Mouse (Mus musculus): ENCODE measurements around the gene Camta2.

Gene Camta2

DNA sequence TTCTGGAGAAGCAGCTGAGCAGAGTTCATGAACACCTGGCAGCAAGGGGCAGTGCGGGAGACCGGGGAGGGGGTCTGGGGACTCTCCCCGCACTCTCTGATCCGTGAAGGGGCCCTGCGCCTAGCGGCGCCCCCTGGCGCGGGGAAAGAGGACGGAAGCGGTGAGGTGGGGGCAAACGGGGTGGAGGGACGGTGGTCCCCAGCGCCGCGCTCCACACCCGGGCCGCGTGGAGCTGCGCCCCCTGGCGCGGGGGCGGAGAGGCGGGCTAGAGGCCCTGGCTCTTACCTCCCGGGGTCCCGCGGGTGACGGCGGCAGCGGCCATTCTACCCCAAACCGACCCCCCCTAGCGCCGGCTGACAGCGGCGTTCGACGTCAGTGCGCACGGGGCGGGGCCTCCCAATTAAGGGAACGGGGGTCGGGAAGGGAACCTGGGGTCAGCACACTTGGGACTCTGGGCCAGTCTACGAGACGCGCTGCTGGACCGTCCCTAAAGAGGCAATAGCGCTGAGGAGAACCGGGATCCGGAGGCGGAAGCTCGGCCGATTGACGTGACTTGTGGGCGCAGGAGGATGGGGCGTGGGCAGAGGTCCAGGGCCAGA is at the start of gene Camta2:
TSS of gene Camta2 (minus strand) at position 505 of the 599 bp plus-strand sequence.
- DNase-seq: peak; percentile 94

DNA sequence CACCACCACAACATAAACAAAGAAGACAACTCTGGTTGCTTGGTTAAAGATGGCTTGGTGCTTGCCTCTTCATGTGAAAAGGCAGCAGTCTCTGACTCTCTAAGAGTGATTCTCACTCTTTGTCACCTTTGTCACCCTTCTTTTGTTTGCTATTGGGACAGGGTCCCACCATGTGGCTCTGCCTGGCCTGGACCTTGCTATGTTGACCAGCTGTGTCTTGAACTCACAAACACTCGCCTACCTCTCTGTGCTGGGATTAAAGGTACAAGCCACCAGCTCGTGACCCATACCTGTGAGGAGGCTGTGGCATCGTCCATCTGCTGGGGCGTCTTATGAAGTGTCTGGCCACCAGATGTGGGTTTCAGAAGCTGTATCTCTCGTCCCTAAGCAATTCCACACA is 45.4 kb upstream of the Camta2 start:
- no peak for DNase-seq

DNA sequence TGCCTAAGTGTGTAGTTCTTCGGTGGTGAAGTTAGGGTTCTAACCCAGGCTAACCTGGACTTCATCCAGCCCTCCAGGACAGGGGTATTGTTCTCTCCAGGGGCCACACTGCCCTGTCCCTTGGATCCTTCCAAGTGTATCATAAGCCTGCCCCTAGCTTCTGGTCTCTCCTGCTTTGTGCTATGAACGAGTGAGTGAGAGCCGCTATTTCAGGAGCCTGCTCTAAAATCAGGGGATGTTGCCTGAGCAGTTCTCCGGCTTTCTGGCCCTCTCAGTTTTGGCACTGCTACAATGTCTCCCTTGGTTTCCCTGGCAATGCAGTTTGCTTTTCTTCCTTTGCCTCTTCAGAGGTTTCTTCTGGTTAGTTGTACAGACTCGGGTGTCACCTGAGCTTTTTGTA is 43.3 kb upstream of the Camta2 start:
- DNase-seq: no peak

DNA sequence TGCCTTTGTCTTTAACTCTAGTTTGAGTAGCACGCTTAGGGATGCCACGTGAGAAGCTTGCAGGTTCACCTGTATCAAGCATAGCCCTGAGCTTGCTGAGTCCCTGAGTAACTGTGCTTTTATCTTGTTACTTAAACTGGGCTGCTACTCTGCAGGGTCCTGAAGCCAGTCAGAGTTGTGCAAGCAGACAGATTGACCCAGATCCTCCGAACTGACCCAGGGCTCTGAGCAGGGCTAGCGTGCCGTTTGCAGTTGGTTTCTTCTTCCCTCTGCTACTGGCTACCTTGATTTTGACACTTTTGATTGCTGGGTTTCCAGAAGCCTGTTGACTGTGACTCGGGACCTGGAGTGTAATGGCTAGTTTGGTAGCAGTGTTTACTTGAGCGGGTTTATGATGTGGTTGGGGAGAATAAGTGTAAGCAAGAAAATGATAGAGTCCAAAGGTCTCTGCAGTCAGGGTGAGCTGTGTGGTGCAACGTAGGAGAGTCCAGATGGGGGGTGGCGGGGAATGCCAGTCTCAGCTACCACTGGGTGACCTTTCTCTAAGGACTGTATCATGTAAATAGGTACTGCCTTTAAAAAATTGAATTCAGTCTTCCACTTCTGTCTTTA is 42.6 kb upstream of the Camta2 start:
- DNase-seq: peak; percentile 55

DNA sequence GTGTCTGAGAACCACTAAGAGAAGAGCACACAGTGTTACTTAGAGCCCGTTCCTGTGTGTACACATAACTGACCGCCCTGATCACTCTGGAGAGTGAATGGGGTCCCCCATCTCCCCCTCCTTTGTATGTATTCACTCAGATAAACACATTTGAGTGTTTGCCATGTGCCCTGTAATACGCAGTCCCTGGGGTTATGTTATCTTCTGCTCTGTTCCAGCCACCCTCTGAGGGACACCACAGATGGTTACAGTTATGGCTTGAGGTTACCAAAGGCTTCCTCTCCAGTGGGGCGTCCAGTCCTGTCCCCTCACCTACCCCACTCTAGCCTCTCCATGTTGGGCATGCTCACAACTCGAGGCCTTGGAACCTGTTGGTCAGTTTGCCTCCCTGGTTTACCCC is 39.5 kb upstream of the Camta2 start:
- no peak for DNase-seq

DNA sequence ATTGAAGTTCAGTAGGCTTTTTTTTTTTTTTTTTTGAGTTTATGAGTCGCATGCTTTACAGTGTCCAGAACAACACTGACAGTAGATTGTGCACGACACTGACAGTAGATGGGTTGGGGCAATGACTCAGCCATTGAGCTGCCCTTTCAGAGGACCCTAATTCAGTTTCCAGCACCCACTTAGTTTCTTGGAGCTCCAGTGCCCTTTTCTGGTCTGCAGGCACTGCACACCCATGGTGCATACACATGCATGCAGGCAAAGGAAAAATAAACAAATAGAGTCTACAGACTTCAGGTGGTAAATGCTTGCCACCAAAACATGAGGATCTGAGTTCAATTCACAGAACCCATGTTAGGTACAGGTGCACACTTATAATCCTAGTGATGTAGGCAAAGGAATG is 38.7 kb upstream of the Camta2 start:
- no peak for DNase-seq

DNA sequence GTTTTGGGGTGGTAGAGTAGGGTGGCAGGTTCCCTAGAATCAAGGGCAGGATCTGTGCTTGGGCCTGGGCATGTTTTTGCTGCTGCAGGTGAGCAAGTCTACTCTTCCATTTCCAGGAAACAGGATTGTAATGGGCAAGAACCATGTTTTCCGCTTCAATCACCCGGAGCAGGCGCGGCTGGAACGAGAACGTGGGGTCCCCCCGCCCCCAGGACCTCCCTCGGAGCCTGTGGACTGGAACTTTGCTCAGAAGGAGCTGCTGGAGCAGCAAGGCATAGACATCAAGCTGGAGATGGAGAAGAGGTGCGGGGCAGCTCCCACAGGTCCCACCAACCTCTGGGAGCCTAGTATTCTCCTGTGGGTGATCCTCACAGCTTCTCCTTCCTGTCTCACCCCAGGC is 36.8 kb upstream of the Camta2 start:
- DNase-seq: peak; percentile 50

DNA sequence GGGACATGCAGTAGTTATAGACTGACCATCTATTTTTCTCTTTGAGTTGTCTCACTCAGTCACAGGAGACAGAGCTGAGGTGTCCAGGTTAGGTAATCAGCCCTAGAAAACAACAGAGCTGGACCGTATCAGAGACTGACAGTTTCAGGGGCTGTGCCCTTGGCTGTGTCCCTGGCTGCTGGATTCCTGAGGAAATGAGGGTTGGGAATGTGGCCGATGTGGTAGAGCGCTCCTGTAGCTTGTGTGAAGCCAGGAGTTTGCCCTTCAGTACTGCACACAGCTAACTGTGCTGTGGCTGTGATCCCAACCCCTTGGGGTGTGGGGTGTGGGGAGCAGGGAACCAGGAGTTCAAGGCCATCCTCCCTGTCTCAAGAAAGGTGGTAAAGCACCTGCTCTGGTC is 33.2 kb upstream of the Camta2 start:
- no peak for DNase-seq

DNA sequence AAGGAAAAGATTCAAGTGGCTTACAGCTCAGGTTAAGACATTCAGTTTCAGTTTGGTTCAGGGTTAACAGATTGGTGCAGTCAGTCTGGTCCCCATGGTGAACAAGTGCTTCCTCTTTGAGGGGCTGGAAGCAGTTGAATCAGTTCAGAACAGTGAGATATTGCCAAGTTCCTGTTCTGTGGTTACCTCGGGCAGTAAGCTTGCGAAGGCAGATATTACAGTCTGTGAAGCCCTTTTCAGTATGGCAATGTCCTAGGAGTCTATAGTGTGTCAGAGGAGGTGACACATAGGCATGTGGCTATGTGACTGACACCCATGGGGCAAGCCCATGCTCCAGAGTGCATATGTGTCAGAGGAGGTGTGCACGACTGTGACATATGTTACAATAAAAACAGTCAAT is 32.7 kb upstream of the Camta2 start:
- no peak for DNase-seq

DNA sequence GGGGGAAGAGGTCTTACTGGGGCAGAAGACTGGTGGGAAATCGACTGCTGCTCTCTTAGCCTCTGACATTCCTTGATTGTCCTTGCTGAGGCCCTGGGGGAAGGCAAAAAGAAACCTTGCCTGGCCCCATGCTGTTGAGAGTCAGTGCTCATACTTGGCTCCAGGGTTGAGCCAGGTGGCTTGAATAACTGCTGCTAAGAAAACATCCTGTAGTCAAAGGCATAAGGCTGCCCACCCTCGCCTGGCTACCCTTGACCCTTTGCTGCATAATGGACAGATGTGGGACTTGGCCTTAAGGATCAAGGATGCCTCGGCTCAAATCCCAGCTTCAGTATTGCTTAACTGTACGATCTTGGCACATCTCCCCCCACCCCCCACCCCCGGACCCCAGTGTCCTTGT is 30.6 kb upstream of the Camta2 start:
- DNase-seq: no peak

DNA sequence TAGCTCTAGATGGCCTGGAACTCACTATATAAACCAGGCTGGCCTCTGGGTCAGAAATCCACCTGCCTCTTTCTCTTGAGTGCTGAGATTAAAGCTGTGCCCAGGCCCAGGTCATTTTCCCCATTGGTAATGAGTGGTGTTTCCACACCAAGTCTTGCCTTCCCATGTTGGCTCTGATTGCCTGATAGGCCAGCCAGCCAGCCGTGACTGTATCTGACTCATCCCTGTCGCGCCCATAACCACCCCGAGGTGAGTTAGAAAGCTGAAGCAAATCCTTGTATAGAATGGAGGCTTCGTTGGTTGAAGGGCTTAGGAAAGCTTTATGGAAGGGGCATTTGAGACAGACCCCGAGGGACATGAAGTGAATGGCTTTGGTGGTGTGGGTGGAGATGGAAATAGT is 27.9 kb upstream of the Camta2 start:
- DNase-seq: no peak

DNA sequence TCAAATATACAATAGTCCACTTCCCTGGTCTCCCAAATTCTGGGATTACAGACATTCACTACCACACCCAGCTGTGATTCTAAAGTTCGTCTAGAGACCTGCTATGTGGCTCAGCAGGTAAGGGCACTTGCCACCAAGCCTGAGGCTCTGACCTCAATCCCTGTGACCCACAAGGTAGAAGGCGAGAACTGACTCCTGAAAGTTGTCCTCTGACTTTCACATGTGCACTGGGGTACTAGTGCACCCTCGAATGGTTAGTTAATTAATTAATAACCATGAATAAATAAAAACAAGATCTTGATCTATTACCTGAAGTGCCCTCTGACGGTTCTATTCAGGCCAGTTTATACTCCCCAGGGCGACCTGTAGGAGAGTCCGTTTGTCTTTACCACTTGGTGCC is 25.3 kb upstream of the Camta2 start:
- no peak for DNase-seq

DNA sequence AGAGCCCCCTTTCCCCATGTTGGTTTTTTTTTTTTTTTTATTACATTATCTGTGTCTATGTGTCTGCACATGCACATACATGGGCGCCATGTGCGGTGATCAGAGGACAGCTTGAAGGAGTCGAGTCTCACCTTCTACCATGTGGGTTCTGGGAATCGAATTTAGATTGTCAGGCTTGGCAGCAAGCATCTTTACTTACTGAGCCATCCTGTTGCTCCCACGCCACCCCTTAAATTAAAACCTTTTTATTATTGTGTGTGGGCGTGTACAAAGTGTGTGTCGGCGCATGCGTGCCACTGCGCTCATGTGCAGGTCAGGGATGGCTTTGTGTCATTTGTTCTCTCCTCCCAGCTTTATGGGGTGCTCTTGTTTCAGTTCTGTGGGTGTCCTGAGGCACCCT is 23.1 kb upstream of the Camta2 start:
- DNase-seq: no peak

DNA sequence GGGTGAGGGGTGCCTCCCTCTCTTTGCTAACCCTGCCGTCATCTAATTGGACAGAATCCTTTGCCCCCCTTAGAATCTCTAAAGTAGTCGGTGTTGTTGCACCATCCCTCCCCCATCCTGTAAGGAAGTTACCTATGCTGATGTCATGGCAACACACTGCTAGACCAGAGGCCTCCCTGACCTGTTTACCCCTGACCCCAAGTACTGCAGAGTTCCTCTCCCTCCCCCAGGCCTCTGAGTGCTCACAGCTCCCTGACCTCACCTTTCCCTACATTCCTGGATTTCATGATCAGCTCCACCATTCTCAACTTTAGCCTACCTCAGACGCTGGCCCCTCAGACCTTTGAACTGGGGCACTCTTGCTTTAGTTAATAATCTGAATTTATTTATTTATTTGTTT is 18.2 kb upstream of the Camta2 start:
- DNase-seq: no peak

DNA sequence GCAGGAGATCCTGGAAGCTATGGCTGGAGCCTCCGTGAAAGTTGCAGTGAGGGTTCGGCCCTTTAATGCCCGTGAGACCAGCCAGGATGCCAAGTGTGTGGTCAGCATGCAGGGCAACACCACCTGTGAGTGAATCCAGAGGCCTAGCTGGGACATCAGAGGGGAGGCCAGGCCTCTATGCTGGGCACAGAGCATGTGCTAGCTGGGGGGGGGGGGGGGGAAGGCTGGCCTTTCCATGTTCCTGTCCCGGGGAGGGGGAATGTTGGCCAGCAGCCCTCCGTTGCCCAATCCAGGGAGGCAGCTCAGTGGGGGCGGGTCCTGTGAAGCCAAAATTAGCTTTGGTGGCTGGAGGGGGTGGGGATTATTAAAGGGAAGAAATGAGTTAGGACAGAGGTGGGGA is 14.9 kb upstream of the Camta2 start:
- DNase-seq: no peak

DNA sequence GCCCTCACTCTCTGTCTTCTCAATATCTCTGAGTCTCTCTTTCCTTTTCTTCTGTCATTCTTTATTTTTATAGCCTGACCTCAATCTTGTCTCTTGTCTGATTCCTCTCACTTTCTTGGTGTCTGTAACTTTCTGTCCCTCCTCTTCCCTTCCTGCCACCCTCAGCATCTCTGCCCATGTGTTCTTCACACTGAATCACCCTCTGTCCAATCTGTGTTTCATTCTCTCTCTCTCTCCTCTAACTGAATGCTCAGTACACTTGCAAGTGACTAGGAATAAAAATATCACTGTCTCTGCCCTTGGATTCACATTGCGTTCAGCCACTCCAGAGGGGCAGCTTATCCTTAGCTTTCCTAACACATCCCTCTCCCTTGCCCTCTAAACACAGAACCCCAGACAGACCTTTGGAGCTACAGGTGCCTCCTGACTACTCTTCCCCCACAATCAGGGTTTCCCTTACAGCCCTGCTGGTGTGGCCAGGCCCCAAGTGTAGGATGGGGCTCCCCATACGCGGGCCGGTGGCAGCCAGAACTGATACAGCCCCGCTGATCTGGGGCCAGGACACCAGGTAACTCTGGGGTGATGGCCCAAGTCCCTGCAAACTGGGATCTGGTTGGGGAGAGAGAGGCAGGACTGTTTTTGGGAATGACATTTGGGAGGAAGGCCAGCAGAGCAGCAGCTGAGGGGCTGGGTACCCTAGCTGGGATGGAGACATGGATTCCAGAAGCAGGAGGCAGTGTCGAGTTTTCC is 14.3 kb upstream of the Camta2 start:
- no peak for DNase-seq

DNA sequence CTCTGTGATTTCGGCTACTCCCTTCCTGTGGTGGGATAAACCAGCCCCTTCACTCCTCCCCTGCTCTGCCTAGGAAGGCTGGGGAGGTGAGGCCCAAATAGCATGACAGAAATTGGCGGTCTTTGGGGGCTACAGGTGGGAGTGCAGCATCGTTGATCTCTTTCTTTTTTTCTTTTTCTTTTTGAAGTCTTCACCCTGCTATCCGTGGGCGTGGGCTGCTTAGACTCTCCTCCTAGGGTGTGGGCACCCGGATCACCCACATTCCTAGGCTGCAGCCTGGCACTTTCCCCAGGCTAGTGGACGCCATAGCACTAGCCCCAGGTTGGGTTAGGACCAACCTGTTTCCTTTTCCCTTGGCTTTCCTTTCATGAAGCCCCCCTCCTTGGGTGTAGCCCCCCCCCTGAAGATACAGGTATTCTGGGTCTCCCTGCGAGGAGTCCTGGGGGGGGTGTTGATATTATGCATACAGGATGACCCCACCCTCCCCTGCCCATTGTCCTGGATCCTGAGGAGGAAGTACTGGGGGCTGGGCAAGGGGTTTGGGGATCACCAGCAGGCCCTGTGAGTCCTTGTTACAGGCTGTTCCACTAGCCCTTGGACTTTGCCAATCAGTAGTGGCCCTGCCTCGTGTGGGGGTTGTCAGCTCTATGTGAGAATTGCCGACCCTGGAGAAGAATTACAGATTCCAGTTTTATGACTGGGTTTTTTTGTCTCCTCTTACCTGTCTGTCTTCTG is 13.5 kb upstream of the Camta2 start:
- DNase-seq: peak; percentile 37

DNA sequence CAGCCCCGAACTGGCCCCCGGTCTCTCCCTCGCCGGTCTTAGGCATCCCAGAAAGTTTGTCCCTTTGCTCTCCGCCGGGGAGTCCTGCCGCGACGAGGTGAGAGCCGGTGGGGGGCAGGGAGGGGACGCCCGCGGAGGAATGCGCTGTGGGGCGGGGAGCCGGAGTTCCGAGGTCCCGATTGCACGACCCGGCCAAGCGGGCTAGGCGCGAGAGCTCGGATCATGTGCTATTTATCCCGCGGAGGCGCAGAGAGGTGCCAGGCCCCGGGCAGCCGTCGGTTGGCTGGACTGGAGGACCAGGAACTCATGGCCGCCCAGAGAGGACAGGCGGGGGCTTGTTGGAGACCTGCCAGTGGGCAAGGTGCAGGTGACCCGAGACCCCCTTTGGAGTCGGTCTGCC is 12.7 kb upstream of the Camta2 start:
- DNase-seq: peak; percentile 87

DNA sequence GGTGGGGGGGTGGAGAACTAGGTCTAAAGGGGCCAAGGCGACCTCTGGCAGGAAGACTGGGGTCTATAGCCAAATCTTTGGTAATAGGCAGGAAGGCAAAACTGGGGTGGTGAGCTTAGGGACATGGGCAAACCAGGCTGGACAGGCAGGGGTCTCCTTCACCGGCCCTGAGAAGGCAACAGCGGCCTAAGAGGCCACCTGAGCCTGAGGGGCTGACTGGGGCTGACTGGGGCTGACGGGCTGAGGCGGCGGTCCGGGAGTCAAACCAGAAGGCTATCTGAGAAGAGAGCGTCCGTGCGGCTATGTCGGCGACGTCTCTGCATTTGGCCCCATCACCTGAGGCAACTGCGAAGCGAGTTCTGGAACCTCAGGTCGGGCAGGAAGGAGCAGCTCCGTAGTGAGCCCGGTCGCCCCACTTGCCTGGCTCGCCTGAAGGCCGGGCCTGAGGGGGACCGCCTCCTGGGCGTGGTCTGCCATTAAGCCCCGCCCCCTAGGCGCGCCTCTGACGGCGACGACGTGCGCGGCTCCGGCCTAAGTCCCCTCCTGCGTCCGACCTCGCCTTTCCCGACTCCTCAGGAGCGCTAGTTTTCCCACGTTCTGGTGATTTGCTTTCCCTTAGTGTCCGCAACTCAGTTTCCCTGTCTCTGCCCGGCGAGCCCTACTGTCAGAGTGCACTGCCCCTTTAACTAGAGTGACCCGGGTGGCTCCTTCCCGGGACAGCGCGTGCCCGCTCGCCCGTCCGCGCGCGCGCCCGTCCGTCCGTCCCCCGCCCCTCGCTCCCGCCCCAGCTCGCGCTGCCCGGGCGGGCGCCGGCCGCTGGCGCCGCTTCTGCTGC is 12.0 kb upstream of the Camta2 start, which contains the start of the genes Inca1 and Kif1c:
TSS of gene Inca1 (minus strand) at position 434 of the 835 bp plus-strand sequence.
TSS of gene Kif1c (plus strand) at position 827 of the 835 bp plus-strand sequence.
- DNase-seq: peak; percentile 97

DNA sequence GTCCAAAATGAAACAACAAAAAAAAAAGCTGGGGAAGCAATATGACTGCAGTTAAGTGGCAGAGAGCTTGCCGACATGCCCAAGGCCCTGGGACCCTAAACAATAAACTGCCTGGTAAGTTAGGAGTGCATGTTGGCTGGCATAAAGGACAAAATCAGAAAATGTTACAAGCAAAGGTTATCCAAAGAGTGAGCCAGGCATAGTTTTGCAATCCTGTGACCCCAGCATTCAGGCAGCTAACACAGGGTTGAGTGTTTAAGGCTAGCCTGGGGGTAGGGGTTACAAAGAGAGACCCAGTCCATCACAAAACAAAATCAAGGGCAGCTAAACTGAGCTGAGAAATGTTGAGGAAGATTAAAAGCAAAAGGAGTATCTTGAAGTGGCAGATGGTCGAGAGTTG is 11.1 kb upstream of the Camta2 start:
- DNase-seq: no peak

DNA sequence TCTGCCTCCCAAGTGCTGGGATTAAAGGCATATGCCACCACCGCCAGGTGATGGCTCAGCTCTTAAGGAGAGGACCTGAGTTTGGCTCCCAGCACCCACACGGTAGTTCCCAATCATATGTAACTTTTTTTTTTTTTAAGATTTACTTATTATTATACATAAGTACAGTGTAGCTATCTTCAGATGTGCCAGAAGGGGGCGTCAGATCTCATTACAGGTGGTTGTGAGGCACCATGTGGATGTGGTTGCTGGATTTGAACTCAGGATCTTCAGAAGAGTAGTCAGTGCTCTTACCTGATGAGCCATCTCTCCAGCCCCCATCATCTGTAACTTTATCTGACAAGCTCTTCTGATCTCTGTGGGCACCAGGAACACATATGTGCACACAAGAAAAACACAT is 9.5 kb upstream of the Camta2 start:
- DNase-seq: no peak

DNA sequence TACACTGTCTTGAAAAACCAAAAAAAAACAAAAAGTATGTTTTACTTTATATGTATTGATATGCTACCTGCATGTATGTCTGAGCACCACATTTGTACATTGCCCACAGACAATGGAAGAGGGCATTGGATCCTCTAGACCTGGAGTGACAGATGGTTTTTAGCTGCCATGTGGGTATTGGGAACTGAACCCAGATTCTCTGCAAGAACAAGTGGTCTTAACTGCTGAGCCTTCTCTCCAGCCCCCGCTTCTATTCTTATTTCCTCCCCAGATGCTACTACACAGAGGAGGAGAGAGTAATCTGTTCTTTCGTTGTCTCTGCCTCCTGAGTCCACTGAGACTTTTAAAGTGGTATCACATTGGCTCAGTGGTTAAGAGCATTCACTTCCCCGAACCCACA is 5.6 kb upstream of the Camta2 start:
- DNase-seq: no peak

DNA sequence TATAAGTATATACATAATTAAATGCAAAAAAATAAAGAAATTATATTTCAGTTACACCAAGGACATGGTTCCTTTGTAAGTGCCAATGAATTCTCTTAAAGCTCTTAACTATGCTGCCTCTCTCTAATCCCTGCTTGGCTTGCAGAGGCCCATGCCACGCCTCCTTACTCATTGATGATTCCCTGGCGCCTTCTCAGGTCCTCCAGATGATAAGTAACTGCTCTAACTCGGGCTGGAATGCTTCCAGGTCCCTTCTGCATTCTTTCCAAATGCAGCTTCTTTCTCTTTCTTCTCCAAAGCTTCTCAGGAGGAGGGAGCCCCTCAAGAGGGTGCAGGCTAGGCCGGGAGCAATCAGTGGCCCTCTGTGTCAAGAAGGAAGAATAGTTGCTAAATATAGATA is 1.7 kb upstream of the Camta2 start:
- peak; percentile 52 for DNase-seq

Data from kidney, postnatal 14 days (tissue).